Mouse (Mus musculus) ES-E14 (cell line): ENCODE results near the gene Bpifc.

Experiments used
- CHD2 ChIP-seq: IDR thresholded peaks from 2 replicates; pipeline ENCODE4 v1.6.1; 2014; ENCODE audit warnings: mild to moderate bottlenecking, low read depth, low read length, inconsistent platforms
- HCFC1 ChIP-seq: IDR thresholded peaks from 2 replicates; pipeline ENCODE4 v1.6.1; 2012; ENCODE audit warnings: low read length, inconsistent platforms, borderline replicate concordance; ENCODE audit not compliant: insufficient read depth
- MAFK ChIP-seq: IDR thresholded peaks from 2 replicates; pipeline ENCODE4 v1.6.1; 2014; ENCODE audit warnings: mild to moderate bottlenecking, low read depth, low read length, inconsistent platforms; ENCODE audit not compliant: insufficient read depth
- ZC3H11A ChIP-seq: IDR thresholded peaks from 2 replicates; pipeline ENCODE4 v1.6.1; 2012; ENCODE audit warnings: low read depth, mild to moderate bottlenecking, inconsistent platforms, low read length, borderline replicate concordance
- ZNF384 ChIP-seq: IDR thresholded peaks from 2 replicates; pipeline ENCODE4 v1.6.1; 2012; ENCODE audit warnings: low read depth, low read length, inconsistent platforms

- TF ChIP-seq ZNF384: no peak
- TF ChIP-seq ZC3H11A: no peak
- no peak for TF ChIP-seq HCFC1
- TF ChIP-seq CHD2: no peak
- TF ChIP-seq MAFK: no peak
These were observed 22.5 kb upstream of the Bpifc start for GRCm38 (mm10) chr10:86034007-86034728.
